Mouse (Mus musculus): ENCODE results near the gene Tac2.
"Not testable (repeated sequence)": the region's sequence is repeated elsewhere in the genome, so short reads cannot be mapped to it uniquely, and the experiment has no call there.

Tac2 gene

GRCm38 (mm10) chr10:127755770-127756468 lies 31.6 kb downstream of the Tac2 start:
- no peak for DNase-seq (ENCODE audit: low read depth, low spot score)

- DNase-seq (ENCODE audit: low read depth, low spot score) = no peak
These were observed 35.2 kb downstream of the Tac2 start, which contains the start of the genes Rdh1 and Rdh16f1 for GRCm38 (mm10) chr10:127759181-127760110. Rdh1 (plus strand) TSS chr10:127759721. Rdh16f1 (plus strand) TSS chr10:127759787.

GRCm38 (mm10) chr10:127762926-127763325 lies 38.6 kb downstream of the Tac2 start:
- not testable (repeated sequence) for DNase-seq (ENCODE audit: low read depth, low spot score)

GRCm38 (mm10) chr10:127763914-127764680 lies 39.8 kb downstream of the Tac2 start:
- no peak for DNase-seq (ENCODE audit: low read depth, low spot score)

- DNase-seq (ENCODE audit: low read depth, low spot score) = no peak
These were observed 42.3 kb downstream of the Tac2 start for GRCm38 (mm10) chr10:127766564-127766963.

- DNase-seq (ENCODE audit: low read depth, low spot score) = no peak
These were observed 51.7 kb downstream of the Tac2 start, which contains the start of gene Rdh9 for GRCm38 (mm10) chr10:127776011-127776410. Rdh9 (plus strand) TSS chr10:127776386.
